Mouse (Mus musculus) small intestine, adult 2 months (tissue): ENCODE measurements around the gene Card11.

Source experiments
- CTCF ChIP-seq: fragments of 200-500 bp; IDR thresholded peaks from 2 replicates; pipeline ENCODE4 v1.5.1; 2012; ENCODE audit warnings: low read depth, mild to moderate bottlenecking, control low read depth, inconsistent platforms, low read length, moderate library complexity, mixed read lengths; ENCODE audit not compliant: insufficient replicate concordance, insufficient read length; ENCODE audit errors: extremely low read depth
- POLR2A ChIP-seq: fragments of 200-500 bp; IDR thresholded peaks from 2 replicates; pipeline ENCODE4 v1.6.1; 2012; ENCODE audit warnings: low read depth, mild to moderate bottlenecking, control low read depth, inconsistent platforms, low read length, moderate library complexity

DNA sequence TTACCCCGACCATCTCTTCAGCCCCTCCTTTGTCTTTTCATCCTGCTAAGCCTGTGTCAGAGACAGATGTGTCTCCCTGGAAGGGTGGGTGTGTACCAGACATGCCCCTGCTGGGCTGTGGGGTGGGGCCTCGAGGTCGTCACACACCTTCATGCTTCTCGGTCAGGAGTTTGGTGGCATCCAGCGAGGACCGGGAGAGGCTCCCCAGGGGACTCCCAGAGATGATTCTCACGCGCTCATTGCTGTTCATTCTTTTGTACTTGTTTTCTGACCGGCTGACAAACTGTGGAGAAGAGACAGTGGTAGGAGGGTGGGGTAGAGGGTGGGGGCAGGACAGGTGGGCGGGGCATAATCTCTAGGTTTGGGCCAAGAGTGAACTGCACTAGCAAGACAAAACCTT lies 120.2 kb downstream of the Card11 start:
- TF ChIP-seq CTCF (no peak), POLR2A (no peak)
